Mouse (Mus musculus) retina, postnatal 7 days (tissue): ENCODE measurements around the gene Lims1.

Source experiments
- DNase-seq: peaks from one replicate; pipeline ENCODE4 v3.0.0-alpha.2; 2012; ENCODE audit warnings: low read depth, low spot score

The Lims1 gene

DNA sequence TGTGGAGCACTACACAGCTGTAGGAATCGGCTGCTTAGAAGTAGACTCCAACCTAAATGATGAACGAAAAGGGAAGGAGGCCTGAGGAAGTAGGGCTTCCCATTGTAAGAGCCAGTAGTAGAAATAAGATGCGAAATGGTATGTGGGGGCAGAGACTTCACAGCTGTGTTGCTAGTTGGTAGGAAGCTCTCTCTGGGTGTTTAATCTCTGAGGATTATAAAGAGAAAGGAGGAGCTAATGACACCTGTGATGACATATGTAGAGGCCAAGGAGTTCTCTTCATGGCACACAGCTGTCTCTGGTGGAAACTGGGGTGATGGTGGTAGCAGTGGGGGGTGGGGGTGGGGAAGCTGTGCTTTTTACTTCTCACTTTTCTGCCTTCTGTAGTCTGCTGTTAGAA lies 27.3 kb downstream of the Lims1 start:
- DNase-seq = no peak

DNA sequence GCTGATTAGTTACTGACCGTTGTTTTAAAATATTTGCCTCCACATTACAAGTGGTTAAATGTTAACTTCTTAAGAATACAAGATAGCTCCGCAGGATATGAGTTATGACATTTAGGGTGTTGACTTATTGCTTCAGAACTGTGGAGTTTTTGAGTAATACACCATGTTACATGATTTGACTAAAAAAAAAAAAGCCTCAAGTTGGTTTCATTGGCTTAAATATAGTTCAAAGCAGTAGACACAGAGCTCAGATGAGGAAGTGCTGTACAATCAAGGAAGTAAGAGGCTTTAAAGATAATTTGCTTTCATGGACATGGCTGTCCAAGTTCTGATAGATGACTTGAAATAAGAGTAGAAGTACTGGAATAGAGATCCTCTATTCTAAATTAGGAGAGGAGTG lies 28.4 kb downstream of the Lims1 start:
- no peak for DNase-seq

DNA sequence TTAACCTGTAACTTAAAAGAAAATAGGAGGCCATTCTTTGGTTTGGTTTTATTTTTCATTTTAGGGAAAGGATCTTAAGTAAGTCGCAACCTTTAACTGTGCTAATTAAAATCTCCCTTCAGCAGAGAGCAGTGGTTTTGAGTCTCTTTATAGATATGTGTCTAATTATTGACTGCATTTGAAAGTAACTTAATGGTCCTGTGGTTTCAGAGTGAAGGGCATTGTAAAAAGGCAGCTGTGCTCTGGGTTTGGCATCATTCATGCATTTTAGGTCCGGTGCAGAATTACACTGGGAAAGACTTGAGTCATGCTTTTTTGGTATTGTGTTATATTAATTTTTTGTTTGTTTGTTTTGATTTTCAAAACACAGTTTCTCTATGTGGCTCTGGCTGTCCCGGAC lies 29.1 kb downstream of the Lims1 start:
- no peak for DNase-seq

DNA sequence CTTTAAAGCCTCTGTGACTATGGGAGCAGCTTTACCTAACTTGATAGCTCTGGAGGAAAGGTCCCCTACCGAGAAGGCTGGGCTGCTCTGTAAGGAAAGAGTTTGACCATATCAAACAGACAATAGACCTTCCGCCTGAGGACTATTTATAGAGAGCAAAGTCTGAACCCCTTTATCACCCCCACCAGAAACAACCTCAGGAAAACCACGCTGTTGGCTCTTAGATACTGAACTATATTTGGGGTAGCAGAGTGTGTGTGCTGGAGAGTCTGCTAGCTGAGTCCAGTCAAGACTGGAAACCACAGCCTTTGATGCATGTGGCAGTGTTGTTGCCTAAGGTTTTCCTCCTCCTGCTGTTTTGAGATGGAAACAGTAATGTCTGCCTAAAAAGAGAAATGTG lies 31.3 kb downstream of the Lims1 start:
- no peak for DNase-seq

DNA sequence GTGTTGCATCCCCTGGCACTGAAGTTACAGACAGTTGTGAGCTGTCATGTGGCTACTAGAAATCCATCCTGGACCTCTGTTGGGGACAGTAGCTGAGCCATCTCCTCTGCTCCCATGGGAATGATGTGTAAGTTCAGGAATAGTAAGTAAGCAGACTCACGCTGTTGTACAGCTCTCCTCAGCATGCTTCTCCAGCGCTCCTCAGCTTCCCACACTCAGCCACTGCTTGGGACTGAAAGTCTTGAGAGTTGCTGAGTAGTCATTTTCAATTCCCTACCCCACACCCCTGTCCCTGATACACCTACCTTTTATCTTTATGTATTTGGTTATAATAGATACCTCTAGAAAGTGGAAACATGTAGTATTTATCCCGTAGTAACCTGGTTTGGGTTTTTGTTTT lies 33.2 kb downstream of the Lims1 start:
- no peak for DNase-seq

DNA sequence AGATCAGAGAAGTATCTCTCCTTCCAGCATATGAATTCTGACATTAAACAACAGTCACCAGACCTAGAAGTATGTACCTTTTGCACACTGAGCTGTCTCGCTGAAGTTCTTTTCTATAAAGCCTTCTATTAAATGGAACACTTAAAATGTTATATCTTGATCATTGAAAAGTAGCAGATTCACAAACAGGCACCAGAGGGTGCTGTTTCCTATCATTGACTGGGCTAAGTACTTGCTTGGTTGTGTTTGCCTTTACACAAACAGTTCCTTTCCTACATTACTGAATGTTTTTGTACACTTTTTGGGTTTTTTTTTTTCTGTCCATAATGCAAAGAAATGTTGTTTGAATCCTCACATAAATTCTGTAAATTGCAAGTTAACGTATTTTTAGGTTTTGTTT lies 35.9 kb downstream of the Lims1 start:
- DNase-seq = no peak

DNA sequence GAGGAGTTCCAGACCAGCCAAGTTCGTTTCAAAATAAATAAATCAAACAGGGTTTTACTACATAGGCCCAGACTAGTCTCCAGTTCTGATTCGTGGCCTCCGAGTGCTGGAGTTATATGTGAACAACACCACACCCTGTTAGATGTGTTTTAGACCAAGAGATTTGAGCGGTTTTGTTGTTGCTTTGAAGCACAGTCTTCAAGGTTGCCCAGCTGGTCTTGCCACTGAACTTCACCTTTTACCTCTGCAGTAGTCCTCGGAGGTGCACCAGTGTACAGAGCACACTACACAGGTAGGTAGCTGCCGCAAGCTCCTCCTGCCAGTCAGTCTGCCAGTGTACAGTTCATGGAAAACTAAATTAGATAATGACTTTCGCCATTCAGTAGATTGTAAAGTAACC lies 36.7 kb downstream of the Lims1 start:
- no peak for DNase-seq

DNA sequence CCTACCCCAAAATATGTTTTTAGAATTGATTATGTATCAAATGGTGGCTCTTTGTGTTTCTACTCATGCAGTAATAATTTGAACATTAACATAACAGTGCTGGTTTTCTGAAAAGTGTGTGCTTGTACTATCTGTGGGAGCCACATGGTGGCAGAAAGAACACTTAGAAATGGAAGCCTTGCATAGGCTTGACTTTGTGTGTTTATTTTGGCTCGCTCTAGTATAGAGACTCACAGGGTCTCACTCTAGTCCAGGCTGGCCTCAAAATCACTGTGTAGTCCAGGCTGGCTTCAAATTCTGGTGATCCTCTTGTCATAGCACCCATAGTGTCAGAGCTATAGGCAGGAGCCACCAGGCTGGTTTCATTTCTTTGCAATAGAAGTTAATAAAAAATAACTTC lies 39.5 kb downstream of the Lims1 start:
- no peak for DNase-seq

DNA sequence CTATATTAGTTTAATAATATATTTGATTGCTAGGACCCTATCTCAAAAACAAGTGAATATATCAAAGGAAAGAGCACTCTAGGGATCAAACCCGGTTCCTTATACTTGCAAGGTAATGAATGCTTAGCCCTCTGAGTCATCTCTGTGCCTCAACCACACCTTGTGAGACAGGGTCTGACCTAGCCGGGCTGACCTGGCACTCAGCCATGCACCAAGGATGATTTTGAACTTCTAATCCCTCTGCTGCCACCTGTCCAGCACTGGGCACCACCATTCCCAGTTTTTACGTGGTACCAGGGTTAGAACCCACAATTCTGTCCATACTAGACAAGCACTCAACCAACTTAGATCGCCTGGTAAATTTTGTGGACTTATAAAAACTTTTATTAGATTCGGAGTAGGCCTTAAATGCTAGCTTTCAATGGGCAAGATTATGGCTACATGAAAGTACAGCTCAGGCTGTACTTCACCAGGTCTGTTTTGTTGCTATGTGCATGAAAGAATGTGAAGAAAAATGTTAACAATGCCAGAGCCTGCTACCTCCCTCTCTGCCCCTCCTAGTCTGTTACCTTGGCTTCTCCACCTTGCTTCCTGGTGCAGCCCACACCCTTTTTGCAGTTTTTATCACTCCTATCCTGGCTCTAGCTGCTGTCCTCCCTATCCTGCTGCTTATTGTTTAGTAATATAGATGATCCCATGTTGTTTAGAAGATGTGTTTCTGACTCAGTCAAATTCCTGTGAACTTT lies 41.7 kb downstream of the Lims1 start:
- DNase-seq = no peak

DNA sequence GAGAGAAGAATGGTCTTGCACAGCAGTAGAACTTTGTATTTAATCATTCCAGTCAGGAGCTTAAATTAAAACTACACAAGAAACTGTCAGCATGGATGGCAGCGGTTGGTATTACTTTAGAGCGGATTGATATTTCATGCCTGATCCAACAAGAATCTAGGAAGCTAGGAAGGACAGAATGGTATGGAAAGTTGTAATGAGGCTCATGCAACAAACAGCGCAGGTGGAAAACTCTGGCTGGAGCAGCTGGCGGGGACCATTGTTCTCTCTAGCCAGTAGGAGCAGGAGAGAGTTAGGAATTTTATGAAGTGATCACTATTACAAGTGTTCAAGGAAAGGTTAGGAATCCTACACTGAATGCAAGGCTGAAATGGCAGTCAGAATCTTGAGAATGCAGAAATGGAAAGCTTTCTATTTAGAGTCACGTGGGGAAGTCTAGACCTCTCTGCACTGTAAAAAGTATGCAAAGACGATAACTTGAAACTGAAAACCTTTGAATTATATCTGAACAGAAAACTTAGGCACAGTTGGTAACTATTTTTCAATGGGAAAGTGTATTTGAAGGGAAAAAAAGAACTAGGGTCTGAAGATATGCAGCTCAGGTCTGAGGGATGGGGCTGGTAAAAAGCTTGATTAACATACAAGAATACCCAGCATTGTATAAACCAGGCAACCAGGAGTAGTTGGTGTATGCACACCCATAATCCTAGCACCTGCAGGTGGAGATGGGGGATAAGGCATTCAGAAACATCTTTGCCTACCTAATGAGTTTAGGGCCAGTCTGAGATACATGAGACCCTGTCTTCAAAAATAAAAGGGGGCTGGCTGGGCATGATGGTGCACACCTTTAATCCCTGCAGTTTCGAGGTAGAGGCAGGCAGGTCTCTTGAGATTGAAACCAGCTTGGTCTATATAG lies 45.8 kb downstream of the Lims1 start:
- DNase-seq = no peak

DNA sequence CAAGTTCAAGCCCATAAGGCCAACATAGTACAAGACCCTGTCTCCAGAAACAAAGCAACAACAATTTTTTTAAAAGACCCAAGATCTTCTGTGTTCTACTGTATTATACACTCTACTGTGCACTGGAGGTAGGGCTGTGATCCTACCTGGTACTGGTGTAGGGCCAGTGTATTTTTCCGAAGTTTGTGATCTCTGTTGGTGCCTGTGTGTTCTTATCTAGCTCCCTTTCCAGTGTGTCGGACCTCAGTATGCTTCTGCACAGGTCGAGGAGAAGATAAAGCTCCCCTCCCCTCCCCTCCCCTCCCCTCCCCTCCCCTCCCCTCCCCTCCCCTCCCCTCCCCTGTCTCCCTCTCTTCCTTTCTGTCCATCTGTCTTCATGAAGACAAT lies 46.4 kb downstream of the Lims1 start:
- no peak for DNase-seq

DNA sequence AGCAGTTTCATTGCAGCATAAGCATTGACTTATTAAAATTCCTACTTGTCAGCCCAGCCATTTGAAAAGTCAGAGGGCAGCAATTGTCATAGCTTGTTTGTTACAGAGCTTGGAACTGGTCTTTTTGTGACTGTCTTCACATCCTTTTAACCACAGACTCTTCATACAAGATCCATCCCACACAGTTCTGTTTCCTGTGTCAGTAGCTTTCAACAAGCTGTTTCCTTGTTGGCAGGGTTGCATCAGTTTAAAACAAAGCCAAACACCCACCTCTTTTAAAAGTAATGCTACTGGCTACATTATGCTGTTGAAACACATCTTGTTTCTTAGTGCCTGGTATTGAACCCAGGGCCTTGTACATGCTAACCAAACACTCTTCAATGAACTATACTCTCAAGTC lies 46.9 kb downstream of the Lims1 start:
- DNase-seq = no peak

DNA sequence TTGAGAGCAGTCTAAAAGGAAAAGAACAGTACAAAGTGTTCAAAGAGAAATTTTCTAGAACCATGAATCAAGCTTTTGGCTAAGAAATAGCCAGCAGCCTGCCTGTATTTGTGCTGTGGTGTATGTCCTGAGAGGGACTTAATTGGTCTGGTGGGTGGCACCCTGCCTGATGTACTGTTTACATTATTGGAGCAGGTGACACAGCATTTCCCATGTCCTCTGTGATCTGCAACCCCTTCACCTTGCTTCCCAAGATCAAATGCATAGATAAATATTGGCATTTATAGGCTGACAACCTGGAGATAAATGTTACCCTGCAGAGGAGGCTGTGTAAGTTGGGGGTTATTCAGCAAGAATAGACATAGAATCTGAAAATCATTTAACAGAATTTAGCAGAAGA lies 47.3 kb downstream of the Lims1 start:
- no peak for DNase-seq

DNA sequence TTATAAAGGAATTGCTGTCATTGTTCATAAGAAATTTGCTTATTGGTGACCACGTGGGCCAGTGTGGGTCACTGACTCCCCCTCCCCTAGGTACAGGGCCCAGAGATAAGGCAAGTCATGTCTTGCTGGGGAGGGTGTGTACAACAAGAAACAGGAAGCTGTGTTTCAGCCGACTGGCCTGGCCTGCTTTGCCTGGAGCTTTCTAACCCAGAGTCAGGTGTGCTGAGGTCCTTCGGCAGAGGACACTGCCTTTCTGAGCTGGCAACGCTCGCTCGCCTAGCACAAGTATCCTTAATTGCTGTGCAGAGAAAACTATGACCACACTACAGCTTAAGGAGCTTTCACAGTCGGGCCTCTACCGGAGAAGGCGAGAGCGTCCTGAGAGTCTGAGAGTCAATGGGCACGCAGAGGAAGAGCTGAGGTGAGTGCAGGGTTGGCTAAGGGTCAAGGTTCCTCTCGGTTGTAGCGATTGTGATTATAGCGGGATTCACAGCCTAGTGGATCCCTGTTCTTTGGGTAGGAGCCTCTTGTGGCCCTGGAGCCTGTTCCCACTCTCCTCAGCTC lies 48.1 kb downstream of the Lims1 start:
- no peak for DNase-seq

DNA sequence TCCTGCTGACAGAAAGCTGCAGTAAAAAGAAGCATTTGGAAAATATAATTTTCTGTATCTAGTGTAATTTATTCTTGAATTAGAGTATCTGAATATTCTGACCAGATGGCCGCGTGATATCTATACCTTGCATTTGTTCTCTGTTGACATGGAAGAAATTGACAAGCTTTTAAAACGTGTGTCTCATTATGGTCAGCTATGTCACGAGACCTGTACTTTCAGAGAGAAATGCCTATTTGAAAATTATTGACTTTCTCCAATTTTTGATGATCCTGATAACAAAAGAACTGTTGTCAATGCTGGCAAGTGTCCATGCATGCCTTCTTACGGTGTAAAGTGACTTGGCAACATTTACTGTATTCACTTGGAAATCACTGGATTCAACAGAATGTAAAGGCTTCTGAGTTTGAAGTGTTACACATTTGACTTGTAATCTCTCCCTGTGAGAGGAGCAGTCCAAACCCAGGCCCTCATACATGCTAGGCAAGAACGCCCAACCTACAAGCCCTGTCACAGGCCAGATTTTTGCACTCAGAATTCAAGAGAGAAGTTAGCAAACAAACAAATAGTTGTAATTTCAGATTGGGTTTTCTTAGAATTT lies 49.3 kb downstream of the Lims1 start:
- DNase-seq = no peak

DNA sequence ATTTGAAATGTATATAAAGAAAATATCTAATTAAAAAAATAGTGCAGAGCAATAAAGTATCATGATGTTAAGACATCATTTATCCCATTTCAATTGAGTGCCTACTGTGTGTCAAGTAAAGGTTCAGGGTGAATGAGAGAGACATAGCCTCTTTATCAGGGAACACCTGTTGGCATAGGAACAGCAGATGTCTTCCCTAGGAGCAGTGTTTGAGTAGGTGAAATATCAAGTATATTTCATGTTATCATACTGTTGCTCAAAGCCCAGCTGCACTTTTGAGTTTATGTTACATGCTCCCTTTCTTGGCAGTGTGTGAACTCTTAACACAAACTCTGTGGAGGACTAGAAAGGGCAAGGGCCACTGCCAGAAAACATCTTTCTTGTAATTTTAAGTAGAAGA lies 50.6 kb downstream of the Lims1 start:
- DNase-seq = no peak

DNA sequence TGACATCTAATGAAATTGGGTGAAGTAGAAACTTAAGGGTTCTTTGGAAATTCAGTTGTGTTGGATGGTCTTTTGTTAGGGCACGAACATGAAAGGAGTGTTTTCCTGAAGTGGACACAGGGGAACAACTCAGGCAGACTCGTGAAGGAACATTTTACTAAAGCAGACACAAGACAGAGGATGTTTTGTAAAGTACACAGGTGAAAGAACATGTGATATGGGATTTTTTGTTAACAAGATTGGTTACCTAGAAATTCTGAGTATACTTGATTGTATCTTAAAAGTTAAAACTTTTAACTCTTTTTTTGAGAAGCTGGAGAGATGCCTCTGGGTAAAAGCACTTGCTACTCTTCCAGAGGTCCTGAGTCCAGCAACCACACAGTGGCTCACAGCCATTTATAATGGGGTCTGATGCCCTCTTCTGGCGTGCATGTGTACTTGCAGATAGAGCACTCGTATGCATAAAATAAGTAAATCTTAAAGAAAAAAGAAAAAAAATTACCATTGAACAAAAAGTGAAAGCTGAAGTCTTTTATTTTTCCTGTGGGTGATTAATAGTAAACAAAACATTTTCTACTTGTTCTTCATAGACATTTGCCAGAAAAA lies 54.4 kb downstream of the Lims1 start:
- peak; percentile 31 for DNase-seq

DNA sequence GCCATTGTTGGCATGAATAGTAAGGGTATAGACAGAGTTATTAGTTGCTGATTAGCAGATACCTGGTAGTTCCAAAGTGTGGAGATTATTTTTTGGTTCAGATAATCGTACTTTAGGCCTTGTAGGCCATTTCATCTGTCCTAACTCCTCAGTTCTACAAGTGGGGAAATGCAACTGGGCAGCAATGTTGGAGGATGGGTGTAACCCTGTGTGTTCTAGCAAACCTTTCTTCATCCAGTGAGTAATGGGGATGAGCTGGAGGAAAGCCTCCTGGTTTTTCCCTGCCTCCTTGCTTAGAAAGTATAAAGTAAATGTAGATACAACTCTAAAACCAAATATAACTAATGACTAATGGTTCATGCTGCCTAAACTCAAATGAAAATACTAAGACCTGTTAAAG lies 55.1 kb downstream of the Lims1 start:
- DNase-seq = no peak

DNA sequence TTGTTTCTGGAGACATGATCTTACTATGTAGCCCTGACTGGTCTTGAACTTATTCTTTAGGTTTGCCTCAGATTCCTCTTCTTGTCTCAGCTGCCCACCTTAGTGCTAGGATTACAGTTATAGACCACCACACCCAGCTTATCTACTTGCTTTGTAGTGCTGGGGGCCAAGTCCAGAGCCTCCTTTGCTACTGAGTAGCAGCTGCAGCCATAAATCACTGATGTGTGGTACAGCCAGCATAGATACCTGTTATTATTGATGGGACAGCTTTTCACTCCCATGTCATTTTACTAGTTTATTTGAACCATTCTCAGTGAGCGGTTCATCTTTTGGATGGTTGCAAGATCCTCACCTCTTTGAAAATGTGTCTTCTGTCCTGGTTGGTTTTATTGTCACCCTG lies 56.4 kb downstream of the Lims1 start:
- DNase-seq = no peak

DNA sequence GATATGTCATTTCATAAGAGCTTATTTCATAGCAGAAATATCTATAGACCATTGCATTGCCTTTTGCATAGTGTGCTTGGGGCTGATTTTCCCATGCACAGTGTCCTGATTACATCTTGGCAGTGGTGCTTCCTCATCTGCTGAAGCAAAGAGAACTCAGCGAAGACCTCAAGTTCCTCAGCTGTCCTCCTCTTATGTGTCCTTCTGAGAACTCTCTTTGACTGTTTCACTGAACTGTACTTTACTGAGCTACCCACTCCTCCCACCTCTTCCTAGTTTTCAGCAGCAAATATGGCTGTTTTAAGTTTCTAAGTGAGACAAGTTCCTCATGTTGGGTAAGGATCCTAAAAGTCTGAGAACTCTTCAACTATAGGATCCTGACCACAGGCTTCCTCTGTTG lies 58.6 kb downstream of the Lims1 start:
- DNase-seq = no peak

DNA sequence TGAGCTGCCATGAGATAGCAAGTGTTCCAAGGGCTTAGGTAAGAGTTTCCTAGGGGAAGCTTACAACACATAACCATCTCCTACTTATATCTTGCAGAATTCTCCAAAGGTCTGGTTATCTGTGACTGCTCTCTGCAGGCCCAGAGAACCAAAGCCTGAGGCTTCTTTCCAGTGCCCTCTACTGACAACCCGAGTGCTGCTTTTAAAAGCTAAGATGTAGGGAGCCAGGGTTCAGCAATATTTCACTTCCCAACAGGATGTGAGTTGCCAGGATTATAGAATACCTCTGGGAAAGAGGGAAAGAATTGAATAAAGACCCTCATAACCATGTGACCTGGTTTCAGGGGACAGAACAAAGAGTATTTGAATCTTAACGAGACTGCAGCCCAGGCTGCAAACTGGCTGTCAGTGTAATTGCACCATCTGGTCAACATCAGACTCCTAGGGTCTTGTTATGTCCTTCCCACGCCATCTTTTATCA lies 59.4 kb downstream of the Lims1 start:
- DNase-seq = no peak

DNA sequence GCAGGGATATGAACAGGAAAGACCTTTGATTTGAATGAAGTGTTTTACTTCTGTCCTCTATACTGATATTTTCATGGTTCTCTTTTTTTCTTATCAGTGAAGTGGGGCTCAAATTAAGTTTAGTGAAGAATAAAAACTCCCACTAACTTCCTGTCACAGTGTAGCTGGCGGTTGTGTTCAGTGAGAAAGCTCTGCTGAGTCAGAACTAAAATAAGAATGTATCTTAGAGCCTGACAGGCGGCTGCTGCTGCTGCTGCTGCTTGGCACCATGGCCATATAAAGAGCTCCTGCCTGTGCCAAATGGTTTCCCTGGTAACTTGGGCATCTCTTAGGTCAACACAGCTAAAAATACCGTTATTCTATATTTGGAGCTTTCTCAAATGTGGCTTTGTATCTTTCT lies 60.0 kb downstream of the Lims1 start:
- no peak for DNase-seq
